Mouse (Mus musculus): ENCODE results near the gene Setd5.

- TF ChIP-seq ZC3H11A (IDR thresholded peaks at IDR 0.05; ENCODE audit: borderline replicate concordance, low read depth, low read length) (no peak), HCFC1 (IDR thresholded peaks at IDR 0.05; ENCODE audit: borderline replicate concordance, insufficient read depth, low read length) (no peak), CHD2 (IDR thresholded peaks at IDR 0.05; ENCODE audit: low read depth, low read length) (no peak), ZNF384 (IDR thresholded peaks at IDR 0.05; ENCODE audit: low read depth, low read length) (no peak)
Observed at GRCm38 (mm10) chr6:113045575-113045974, 31.6 kb upstream of the Setd5 start.

Measured in ES-E14 (cell line).